Mouse (Mus musculus): ENCODE data around the gene Ina.
"Not testable (repeated sequence)": the region's sequence is repeated elsewhere in the genome, so short reads cannot be mapped to it uniquely, and the experiment has no call there.

Ina gene

DNA sequence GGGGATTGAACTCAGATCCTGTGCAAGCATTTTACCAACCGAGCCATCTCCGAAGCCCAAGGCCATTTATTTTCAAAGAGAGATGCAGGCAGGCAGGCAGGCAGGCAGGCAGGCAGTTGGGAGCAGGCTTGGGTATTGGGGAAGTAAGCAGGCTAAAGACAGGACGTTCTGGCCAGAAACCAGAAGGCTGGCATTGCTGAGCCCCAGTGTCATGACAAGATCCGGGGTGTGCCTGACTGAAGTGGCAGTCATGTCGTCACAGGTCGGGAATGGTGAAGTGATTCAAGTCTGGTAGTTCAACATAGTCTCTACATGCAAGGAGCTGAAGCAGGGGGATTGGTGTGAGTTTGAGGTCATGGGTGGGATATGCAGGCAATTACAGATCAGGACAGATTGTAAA is 26.9 kb upstream of the Ina start:
- DNase-seq = no peak

GRCm38 (mm10) chr19:46988231-46989087 is 26.0 kb upstream of the Ina start:
- DNase-seq = no peak

- DNase-seq = no peak
Measured at GRCm38 (mm10) chr19:46989479-46990152, 24.9 kb upstream of the Ina start.

GRCm38 (mm10) chr19:46990153-46990518 is 24.4 kb upstream of the Ina start:
- DNase-seq = no peak

GRCm38 (mm10) chr19:46990625-46991024 is 23.9 kb upstream of the Ina start:
- DNase-seq = not testable (repeated sequence)

- DNase-seq = peak; percentile 80
Measured at GRCm38 (mm10) chr19:46991145-46991544, 23.4 kb upstream of the Ina start.

- not testable (repeated sequence) for DNase-seq
Measured at GRCm38 (mm10) chr19:46992329-46992728, 22.2 kb upstream of the Ina start.

DNA sequence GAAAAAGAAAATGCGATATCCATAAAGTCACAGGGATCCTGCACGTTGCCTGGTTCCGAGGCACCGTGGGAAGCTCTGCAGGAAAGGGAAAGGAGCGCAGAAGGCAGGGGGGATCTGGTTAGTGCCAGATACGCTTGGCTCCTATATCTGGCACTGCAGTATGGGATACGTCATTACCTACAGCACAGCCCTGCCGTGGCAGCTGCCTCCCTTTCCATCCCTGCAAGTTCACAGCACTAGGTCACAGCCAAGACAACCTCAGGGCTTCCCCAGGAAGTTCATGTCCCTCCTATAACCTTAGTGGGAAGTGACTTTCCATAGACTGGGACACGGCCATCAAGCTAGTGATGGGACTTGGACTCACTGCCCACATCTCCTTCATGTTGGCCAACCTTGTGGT is 18.4 kb upstream of the Ina start:
- DNase-seq = no peak

DNA sequence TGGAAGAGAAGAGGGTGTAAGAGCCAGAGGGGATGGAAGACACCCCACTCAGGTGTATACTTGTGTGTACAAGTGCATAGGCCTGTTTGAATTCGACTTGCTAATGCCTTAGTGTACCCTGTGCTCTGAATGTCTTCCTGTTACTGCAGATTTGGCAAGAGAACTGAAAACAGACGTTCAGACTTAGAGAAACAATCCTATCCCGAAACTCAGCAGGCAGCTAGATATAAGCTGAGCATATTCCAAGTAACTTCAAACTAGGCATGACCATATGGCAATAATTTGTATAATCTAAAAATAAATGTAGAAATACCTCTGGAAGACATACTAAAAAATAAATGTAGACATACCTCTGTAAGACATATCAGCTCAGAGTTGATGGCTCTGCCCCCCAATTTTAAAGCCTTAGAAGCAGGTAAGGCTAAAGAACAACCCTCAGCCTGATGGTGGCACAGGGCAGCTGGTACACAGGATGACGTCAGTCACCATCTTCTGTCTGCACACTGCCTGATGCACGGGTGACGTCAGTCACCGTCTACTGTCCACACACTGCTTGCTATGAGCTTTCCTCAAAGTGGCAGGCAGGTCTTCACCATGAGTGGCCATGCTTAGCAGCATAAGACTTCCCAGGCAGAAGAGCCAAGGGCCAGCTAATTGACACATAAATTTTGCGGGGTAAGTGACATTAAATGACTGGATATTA is 16.2 kb upstream of the Ina start:
- no peak for DNase-seq

DNA sequence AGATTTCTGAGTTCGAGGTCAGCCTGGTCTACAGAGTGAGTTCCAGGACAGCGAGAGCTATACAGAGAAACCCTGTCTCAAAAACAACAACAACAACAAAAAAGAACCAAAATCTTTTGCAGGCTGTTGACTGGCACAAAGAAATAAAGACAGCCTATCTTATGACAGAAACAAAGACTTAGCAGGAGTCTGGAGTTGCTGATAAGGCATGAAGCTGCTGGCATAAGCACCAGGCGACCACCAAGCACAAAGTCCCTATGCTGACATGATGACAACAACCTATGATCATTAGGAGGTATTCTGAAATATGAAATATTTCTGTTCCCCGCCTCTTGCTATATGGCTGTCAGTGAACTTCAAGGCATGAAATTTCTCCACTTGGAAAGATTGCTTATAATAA is 15.5 kb upstream of the Ina start:
- no peak for DNase-seq

DNA sequence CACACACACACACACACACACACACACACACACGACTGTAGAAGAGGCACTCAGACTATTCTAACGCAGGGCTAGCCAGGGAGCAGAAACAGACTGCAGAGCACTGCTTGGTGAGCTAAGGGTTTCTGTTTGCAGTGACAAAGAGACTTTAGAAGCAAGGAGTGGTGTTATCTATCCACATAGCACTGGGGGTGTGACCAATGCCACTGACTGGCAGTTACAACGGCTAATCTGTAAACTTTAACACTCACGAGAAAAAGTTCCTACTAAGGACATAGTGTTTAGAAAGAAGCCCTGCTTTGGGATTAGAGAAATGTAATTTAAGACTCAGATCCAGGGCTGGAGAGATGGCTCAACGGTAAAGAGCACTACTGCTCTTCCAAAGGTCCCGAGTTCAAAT is 14.7 kb upstream of the Ina start:
- DNase-seq = no peak

GRCm38 (mm10) chr19:47000357-47000756 is 14.1 kb upstream of the Ina start:
- DNase-seq = not testable (repeated sequence)

- no peak for DNase-seq
Measured at GRCm38 (mm10) chr19:47003742-47004511, 10.6 kb upstream of the Ina start.

DNA sequence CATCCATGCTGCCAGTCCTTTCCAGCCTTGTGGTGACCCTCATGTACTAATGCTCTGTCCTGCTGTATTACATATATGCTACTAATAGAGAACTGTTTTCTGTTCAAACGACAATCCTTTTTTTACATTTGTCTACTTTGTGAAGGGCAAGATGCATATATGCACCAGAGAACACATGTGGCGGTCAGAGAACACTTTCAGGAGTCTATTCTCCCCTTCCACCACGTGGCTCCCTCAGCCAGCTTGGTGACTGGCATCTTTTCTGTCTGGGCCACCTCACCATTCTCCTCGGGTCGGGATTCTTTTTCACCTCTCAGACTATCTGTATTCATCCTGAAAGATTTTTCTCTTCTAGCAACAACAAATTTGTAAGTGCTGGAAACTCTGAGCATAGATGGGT is 8.6 kb upstream of the Ina start:
- DNase-seq = no peak

GRCm38 (mm10) chr19:47006321-47006720 is 8.2 kb upstream of the Ina start:
- DNase-seq = peak; percentile 38

GRCm38 (mm10) chr19:47009420-47009819 is 5.1 kb upstream of the Ina start:
- DNase-seq = no peak

DNA sequence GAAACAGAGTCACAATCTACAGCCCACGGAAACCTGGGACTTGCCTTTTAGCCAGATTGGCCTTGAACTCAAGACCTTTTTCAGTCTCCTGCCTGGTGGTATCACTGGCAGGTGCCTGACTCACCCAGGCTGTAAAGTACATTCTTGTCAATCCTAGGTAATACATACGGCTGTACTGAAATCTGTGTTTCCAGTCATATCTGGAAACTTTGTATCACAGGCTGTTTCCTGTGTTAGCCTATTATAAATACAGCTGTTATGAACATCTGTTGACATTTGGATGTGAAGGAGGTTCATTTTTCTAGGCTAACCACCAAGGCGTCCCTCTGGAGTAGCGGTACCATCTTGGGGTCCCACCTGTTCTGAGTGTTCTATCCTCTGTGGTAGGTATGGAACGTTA is 4.6 kb upstream of the Ina start:
- DNase-seq = no peak

DNA sequence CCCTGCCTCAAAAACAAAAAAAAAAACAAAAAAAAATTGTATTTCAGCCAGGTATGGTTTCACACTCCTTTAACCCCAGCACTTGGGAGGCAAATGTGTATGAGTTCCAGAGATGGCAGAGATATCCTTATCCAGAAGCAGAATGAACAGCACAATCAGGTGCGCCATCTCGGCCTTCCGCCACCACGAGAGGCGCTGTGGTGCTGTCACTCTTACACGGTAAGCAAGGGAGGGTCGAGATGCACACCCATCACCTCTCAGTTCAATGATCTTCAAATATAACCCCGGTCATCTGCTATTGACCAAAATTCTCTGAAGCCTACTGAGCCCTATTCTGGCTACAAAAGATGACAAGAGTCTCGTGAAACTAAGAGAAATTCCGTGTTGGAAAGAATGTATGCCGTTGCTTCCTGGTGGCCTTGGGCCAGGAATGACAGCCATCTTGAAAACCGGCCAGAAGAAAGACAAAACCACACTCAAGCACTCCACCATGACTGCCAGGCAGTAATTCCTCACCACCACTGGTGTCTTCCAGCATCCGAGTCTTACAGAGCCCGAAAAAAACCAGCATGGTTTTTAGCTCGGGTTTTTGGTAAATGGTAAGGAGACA is 1.9 kb upstream of the Ina start:
- no peak for DNase-seq

DNA sequence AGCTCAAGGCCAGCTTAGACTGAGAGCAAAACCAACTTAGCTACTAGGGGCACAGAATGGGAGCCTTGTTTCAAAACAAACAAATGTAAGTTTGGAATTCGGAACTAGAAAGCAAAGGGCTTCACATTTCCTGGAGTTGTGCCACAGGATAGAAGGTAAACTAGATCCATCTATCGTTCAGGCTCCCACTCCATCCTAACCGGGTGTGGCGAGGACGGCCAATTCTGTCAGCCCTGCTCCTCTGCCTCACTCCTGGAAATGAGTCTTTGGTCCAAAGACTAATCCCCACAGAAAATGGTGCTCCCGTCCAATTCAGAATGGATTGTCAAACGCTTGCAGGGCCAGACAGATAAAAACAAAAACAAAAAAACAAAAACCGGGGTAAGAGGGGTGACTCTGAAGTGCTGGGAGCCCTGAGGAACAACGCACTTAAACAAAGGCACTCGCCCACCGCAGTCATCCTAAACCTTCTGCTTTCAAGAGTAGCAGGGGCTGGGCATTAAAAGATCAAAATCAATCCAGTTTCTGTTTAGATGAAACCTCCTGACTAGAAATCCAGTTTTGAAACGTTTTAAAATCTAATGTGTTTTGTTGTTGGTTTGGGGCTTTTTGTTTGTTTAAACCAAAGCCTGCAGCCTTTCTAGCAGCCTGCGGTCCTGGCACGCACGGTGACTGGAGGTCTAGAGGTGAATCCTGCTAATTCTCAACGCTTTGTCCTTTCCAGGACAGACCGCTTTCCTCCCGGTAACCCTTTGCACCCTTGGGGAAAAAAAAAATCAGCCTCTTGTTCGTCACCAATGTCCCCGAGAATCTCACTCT is 949 bp upstream of the Ina start:
- DNase-seq = no peak

GRCm38 (mm10) chr19:47014159-47014446 is 395 bp upstream of the Ina start:
- DNase-seq = no peak

DNA sequence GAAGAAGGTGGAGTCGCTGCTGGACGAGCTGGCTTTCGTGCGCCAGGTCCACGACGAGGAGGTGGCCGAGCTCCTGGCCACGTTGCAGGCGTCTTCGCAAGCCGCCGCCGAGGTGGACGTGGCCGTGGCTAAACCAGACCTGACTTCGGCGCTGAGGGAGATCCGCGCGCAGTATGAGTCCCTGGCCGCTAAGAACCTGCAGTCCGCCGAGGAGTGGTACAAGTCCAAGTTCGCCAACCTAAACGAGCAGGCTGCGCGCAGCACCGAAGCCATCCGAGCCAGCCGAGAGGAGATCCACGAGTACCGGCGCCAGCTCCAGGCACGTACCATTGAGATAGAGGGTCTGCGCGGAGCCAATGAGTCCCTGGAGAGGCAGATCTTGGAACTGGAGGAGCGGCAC is 898 bp downstream of the Ina start:
- peak; percentile 41 for DNase-seq

DNA sequence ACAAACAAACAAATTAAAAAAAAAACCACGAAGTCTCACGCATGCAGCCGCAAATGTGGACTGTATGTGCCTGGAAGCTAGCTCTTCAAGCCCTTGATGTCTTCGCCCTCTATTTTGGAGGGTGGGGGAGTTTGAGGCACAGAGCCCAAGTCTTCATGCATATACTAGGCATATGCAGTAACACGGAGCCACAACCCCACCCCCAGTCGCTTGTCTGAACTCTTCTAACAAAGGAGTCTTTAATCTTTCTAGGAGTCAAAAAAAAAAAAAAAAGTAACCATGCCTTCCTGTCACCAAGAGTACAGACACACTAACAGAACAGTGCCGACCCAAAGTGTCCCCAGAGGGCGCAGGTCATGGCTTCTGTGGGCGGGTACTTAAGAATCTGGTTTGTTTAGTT is 1.5 kb downstream of the Ina start:
- DNase-seq = no peak

Measured in right cerebral cortex, postnatal 14 days (tissue).